Mouse (Mus musculus) liver, embryonic 16.5 days (tissue): ENCODE data around the gene Lrig2. TPM values are rescaled to one million over a fixed set of nuclear protein-coding genes. Genes with fewer than 3 reads are reported as not detected.

ENCODE experiments used
- ATAC-seq: fragments of 200-750 bp; cut with Nextera tagmentation; 2 replicates; pipeline ENCODE4 v1.8.0; 2017; ENCODE audit warnings: low read depth, mild to moderate bottlenecking, moderate number of reproducible peaks, moderate library complexity
- H3K27ac ChIP-seq: fragments of 300-500 bp; sonication (generic); 2 replicates; pipeline ENCODE4 v1.5.1; 2014; ENCODE audit warnings: mild to moderate bottlenecking, low read length
- H3K27me3 ChIP-seq: fragments of 300-500 bp; sonication (generic); 2 replicates; pipeline ENCODE4 v1.6.1; 2014; ENCODE audit warnings: low read depth, low read length, mixed read lengths; ENCODE audit not compliant: control insufficient read depth, insufficient read depth
- H3K36me3 ChIP-seq: fragments of 300-500 bp; sonication (generic); 2 replicates; pipeline ENCODE4 v1.6.1; 2014; ENCODE audit warnings: mild to moderate bottlenecking; ENCODE audit not compliant: control insufficient read depth, insufficient read depth
- H3K4me1 ChIP-seq: fragments of 300-500 bp; sonication (generic); 2 replicates; pipeline ENCODE4 v1.6.1; 2014; ENCODE audit warnings: low read depth, low read length, mixed read lengths; ENCODE audit not compliant: control insufficient read depth
- H3K4me2 ChIP-seq: fragments of 300-500 bp; sonication (generic); 2 replicates; pipeline ENCODE4 v1.6.1; 2014; ENCODE audit warnings: low read depth, low read length, mixed read lengths
- H3K4me3 ChIP-seq: fragments of 300-500 bp; sonication (generic); 2 replicates; pipeline ENCODE4 v1.5.1; 2014; ENCODE audit warnings: low read depth, mild to moderate bottlenecking, low read length
- H3K9ac ChIP-seq: fragments of 300-500 bp; sonication (generic); 2 replicates; pipeline ENCODE4 v1.6.1; 2014; ENCODE audit warnings: low read depth, low read length
- H3K9me3 ChIP-seq: fragments of 300-500 bp; sonication (generic); replicated peaks from 2 replicates; pipeline ENCODE4 v1.6.1; 2016; ENCODE audit warnings: low read length; ENCODE audit not compliant: control insufficient read depth
- WGBS: fragments of 180-500 bp; shearing (Covaris S2); extraction: QIAGEN DNeasy Blood & Tissue Kit; methylation state at CpG from one replicate; pipeline ENCODE4 v1.1.7; 2014; ENCODE audit not compliant: insufficient replicate concordance; 5-methylcytosine and 5-hydroxymethylcytosine counted together
- polyA plus RNA-seq: library from polyadenylated mRNA; unstranded; fragments of >200 nt; fragmentation: Nextera tagmentation; extraction: Ambion mirVana; gene quantifications from 2 replicates; pipeline ENCODE4 v1.2.1, GENCODE M21; 2015

The Lrig2 gene
- polyA plus RNA-seq, 1 experiment from 2014 or later, result 3.3 TPM

- H3K4me3 ChIP-seq, result no peak overlapping the region
- 74% methylated on average over 5 of the region's 5 CpGs for WGBS
- no peaks in the 10 kb centered on the region for H3K36me3 ChIP-seq
- H3K27me3 ChIP-seq, result no peaks in the 10 kb centered on the region
- H3K4me2 ChIP-seq, result no peak overlapping the region
- H3K27ac ChIP-seq, result no peak overlapping the region
- ATAC-seq, result no peak
- H3K9me3 ChIP-seq, result no peaks in the 10 kb centered on the region
- H3K4me1 ChIP-seq, result no peaks in the 10 kb centered on the region
- H3K9ac ChIP-seq, result no peak overlapping the region
Measured at GRCm38 (mm10) chr3:104356106-104356505, 155.6 kb downstream of the Lrig2 start.

- H3K4me1 ChIP-seq, result no peaks in the 10 kb centered on the region
- no peaks in the 10 kb centered on the region for H3K36me3 ChIP-seq
- no peaks in the 10 kb centered on the region for H3K9me3 ChIP-seq
- 36% methylated on average over 3 of the region's 3 CpGs for WGBS
- no peak overlapping the region for H3K27ac ChIP-seq
- no peak overlapping the region for H3K4me3 ChIP-seq
- no peak overlapping the region for H3K4me2 ChIP-seq
- H3K9ac ChIP-seq, result no peak overlapping the region
- no peak for ATAC-seq
- no peaks in the 10 kb centered on the region for H3K27me3 ChIP-seq
Measured at GRCm38 (mm10) chr3:104353884-104354283, 157.8 kb downstream of the Lrig2 start.

GRCm38 (mm10) chr3:104352358-104353060, 159.2 kb downstream of the Lrig2 start:
- WGBS, result 58% methylated on average over 7 of the region's 7 CpGs
- no peak overlapping the region for H3K9ac ChIP-seq
- no peaks in the 10 kb centered on the region for H3K36me3 ChIP-seq
- H3K4me3 ChIP-seq, result no peak overlapping the region
- H3K4me1 ChIP-seq, result no peaks in the 10 kb centered on the region
- H3K4me2 ChIP-seq, result no peak overlapping the region
- no peak overlapping the region for H3K27ac ChIP-seq
- H3K9me3 ChIP-seq, result no peaks in the 10 kb centered on the region
- ATAC-seq, result no peak
- no peaks in the 10 kb centered on the region for H3K27me3 ChIP-seq

- Histone ChIP-seq H3K4me3 (no peak overlapping the region), H3K27me3 (no peaks in the 10 kb centered on the region), H3K27ac (no peak overlapping the region), H3K4me1 (no peaks in the 10 kb centered on the region), H3K9me3 (no peaks in the 10 kb centered on the region), H3K9ac (no peak overlapping the region), H3K4me2 (no peak overlapping the region), H3K36me3 (no peaks in the 10 kb centered on the region)
- WGBS, result 66% methylated on average over 2 of the region's 2 CpGs
- no peak for ATAC-seq
Measured at GRCm38 (mm10) chr3:104350253-104350945, 161.3 kb downstream of the Lrig2 start.

- H3K4me3 ChIP-seq, result no peak overlapping the region
Measured at GRCm38 (mm10) chr3:104349847-104350228, 161.9 kb downstream of the Lrig2 start.

GRCm38 (mm10) chr3:104349203-104349846, 162.4 kb downstream of the Lrig2 start:
- H3K9ac ChIP-seq, result no peak overlapping the region
- no peaks in the 10 kb centered on the region for H3K9me3 ChIP-seq
- ATAC-seq, result no peak
- no peak overlapping the region for H3K4me2 ChIP-seq
- WGBS, result 66% methylated on average over 8 of the region's 8 CpGs
- H3K36me3 ChIP-seq, result no peaks in the 10 kb centered on the region
- no peak overlapping the region for H3K4me3 ChIP-seq
- no peak overlapping the region for H3K27ac ChIP-seq
- no peaks in the 10 kb centered on the region for H3K4me1 ChIP-seq
- no peaks in the 10 kb centered on the region for H3K27me3 ChIP-seq

More at GRCm38 (mm10) chr3:104349847-104350228, 161.9 kb downstream of the Lrig2 start:
- Histone ChIP-seq H3K9me3 (no peaks in the 10 kb centered on the region), H3K9ac (no peak overlapping the region), H3K4me2 (no peak overlapping the region), H3K4me1 (no peaks in the 10 kb centered on the region), H3K36me3 (no peaks in the 10 kb centered on the region), H3K27me3 (no peaks in the 10 kb centered on the region), H3K27ac (no peak overlapping the region)
- no peak for ATAC-seq
- 69% methylated on average over 2 of the region's 2 CpGs for WGBS

Other genes with a start within 250 kb of the Lrig2 start
- 87.4 and 87.5 TPM in 2 replicates for gene Slc16a1, start 126.8 kb upstream of the Lrig2 start, polyA plus RNA-seq